Mouse (Mus musculus): ENCODE data around the gene Pbx2. TPM values are rescaled to one million over a fixed set of nuclear protein-coding genes. Genes with fewer than 3 reads are reported as not detected.

Pbx2 gene
- total RNA-seq, 2 experiments from 2014 or later: 45.9 to 48.8 TPM

DNA sequence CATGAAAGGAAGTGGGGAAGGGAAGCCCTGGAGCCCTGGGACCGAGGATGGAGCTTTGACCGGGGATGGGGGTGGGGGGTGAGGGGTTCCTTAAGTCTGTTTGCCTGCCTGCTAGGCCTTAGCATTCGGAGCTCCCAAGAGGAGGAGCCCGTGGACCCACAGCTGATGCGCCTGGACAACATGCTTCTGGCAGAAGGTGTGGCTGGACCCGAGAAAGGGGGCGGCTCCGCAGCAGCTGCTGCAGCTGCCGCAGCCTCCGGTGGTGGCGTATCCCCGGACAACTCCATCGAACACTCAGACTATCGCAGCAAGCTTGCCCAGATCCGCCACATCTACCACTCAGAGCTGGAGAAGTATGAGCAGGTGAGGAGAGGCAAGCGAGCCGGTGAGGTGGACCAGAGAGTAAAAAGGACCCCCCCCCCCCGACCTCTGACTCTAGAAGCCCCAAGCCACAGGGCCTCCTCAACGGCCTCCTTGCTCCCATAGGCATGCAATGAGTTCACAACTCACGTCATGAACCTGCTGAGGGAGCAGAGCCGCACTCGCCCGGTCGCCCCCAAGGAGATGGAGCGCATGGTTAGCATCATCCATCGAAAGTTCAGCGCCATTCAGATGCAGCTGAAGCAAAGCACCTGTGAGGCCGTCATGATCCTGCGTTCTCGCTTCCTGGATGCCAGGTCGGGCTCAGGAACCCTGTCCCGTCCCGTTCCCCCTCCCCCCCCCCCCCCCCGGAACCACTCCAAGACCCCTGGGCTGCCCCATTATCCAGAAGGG is 2.9 kb downstream of the Pbx2 start:
- intact Hi-C loops (cut with DNase I): loop anchor here (5.0 kb wide), 1 partner anchor 472 kb away; the partner anchor contains the start of gene Brd2
- no peak for DNase-seq (ENCODE audit: low spot score in 2 of 2)

DNA sequence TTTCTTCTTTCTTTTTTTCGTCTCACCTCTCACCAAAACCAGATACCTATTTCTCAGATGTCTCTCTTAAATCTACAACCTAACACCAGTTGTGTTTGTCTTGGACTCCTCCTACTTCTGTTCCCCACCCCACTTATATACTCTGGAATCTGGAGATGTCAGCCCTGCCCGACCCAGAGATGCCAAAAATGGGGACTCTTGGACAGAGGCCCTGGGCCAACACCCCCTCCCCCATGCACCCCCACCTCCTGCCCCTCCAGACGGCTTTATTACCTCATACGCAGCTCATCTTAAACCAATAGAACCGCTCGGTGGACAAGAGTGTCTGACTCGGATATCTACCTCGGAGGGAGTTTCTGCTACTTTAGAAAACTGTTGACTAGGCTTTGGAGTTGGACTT is 5.0 kb downstream of the Pbx2 start:
- no peak for DNase-seq (ENCODE audit: low spot score in 2 of 2)
- intact Hi-C loops (cut with DNase I): no loop called here

DNA sequence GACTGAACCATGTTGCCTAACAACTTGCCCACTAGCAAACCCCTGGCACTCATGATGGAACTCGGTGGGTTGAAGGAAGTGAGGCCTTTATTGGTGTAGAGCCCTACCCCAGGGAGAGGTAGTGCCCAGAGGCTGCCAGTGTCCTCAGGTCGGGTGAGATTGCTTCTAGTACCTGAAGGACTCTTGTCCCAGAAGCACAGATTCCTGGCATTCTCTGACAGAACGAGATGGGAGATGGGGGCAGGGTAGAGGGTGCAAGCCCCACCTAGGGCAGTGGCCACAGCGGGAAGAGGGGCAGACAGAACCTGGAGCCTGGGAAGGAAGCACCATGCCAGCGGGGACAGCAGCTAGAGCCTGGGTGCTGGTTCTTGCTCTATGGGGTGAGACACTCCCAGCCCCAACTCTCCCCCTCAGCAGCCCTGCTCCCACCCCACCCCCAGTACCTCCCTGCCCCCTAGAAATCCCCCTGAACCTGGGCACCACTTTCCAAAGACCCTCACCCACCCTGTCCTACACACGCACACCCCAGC is 6.6 kb downstream of the Pbx2 start, which contains the start of gene Ager:
Gene Ager (plus strand): TSS at position 297 of the 530 bp plus-strand sequence.
- intact Hi-C loops (cut with DNase I): no loop called here
- no peak for DNase-seq (ENCODE audit: low spot score in 2 of 2)

GRCm38 (mm10) chr17:34599891-34600290 is 8.8 kb downstream of the Pbx2 start:
- DNase-seq (ENCODE audit: low spot score in 2 of 2): no peak
- intact Hi-C loops (cut with DNase I): loop anchor here (10.0 kb wide), 2 partner anchors 565 to 635 kb away; partner anchors contain the start of genes Atp6v1g2, Col11a2, Nfkbil1 and Rxrb

DNA sequence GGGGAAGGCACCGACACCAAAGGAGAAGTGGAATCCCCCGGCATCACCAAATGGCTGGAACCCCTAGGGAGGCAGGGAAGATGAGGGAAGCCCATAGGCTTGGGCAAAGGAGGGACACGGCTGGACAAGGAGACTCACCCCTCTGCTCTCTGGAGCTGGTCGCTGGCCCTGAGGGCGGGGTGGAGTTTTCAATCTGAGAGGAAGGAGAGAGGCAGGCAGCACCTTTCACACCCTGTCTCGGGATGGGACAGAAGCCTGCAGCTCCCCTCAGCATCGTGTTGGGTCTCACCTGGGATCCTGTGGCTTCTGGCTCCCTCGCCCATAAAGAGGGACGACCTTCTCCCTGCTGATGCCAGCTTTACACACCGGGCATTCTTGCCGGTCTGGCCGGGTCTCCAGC is 10.7 kb downstream of the Pbx2 start:
- DNase-seq (ENCODE audit: low spot score in 2 of 2): no peak
- intact Hi-C loops (cut with DNase I): loop anchor here (1.0 to 10.0 kb wide), 3 partner anchors 9 to 633 kb away; partner anchors contain the start of genes Atp6v1g2, Col11a2, Nfkbil1 and Rxrb

DNA sequence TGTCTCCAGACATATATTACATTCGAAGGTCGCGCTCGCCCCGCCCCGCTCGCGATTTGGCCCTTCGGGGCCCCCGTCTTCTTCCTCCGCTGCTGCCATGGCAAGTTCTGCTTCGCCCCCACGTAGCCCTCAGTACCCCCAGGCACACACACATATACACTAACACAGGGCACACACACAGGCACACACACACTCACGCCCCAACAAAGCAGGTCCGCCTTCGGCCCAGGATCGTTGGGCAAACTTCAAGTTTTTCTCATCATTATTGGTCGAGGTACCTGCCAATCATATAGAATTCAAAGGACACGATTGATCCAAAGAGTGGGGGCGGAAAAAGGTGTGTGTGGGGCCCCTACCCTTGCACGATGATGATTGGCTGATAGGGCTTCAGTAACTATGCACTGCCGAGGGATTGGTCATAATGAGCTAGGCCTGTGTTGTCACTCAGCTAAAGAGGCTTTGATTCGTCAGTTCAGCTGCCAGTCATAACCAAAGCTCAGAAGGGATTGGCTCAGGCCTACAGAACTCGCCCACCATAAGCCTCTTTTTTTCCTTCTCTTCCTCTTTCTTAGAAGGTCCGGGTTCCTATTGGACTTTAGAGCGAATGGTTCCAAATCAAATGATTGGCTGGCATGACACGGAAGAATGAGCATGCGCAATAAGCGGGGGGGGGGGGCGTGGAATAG is 12.5 kb downstream of the Pbx2 start, which contains the start of gene Rnf5:
Gene Rnf5 (minus strand): TSS at position 316 of the 686 bp plus-strand sequence.
- intact Hi-C loops (cut with DNase I): loop anchor here (10.0 kb wide), 2 partner anchors 569 to 631 kb away; partner anchors contain the start of genes Atp6v1g2, Col11a2, Nfkbil1 and Rxrb
- DNase-seq (ENCODE audit: low spot score in 2 of 2): peak; percentile 100

DNA sequence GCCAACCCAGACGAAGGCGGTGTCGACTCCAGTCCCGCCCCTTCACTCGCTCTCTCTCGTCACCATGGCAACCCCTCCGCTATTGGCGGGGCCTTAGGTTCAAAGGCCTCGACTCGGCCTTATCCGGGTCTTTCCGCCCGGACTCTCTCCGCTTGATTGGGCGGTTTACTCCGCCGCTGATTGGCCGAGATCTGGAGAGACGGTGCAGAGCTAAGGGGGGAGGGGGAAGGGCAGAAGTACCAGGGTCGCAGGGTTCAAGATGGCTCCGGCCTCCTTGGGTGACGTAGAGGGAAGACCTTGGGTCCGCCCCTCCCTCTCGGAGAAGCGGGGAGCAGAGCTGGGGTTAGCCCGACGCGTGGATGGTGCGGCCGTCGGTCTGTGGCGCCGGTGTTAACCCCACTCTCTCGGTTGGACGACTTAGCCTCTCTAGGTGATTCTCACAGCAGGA is 13.0 kb downstream of the Pbx2 start, which contains the start of gene Agpat1:
Gene Agpat1 (plus strand): TSS at position 202 of the 448 bp plus-strand sequence.
- DNase-seq (ENCODE audit: low spot score in 2 of 2): peak; percentile 97 to 99
- intact Hi-C loops (cut with DNase I): loop anchor here (10.0 kb wide), 2 partner anchors 569 to 631 kb away; partner anchors contain the start of genes Atp6v1g2, Col11a2, Nfkbil1 and Rxrb

- intact Hi-C loops (cut with DNase I): loop anchor here (10.0 kb wide), 2 partner anchors 570 to 630 kb away; partner anchors contain the start of genes Atp6v1g2, Col11a2, Nfkbil1 and Rxrb
- DNase-seq (ENCODE audit: low spot score in 2 of 2): no peak
Measured at GRCm38 (mm10) chr17:34604511-34605237, 13.6 kb downstream of the Pbx2 start.

- intact Hi-C loops (cut with DNase I): loop anchor here (10.0 kb wide), 2 partner anchors 571 to 629 kb away; partner anchors contain the start of genes Atp6v1g2, Col11a2, Nfkbil1 and Rxrb
- DNase-seq (ENCODE audit: low spot score in 2 of 2): peak; percentile 98 to 99
Measured at GRCm38 (mm10) chr17:34605609-34606008, 14.5 kb downstream of the Pbx2 start.

DNA sequence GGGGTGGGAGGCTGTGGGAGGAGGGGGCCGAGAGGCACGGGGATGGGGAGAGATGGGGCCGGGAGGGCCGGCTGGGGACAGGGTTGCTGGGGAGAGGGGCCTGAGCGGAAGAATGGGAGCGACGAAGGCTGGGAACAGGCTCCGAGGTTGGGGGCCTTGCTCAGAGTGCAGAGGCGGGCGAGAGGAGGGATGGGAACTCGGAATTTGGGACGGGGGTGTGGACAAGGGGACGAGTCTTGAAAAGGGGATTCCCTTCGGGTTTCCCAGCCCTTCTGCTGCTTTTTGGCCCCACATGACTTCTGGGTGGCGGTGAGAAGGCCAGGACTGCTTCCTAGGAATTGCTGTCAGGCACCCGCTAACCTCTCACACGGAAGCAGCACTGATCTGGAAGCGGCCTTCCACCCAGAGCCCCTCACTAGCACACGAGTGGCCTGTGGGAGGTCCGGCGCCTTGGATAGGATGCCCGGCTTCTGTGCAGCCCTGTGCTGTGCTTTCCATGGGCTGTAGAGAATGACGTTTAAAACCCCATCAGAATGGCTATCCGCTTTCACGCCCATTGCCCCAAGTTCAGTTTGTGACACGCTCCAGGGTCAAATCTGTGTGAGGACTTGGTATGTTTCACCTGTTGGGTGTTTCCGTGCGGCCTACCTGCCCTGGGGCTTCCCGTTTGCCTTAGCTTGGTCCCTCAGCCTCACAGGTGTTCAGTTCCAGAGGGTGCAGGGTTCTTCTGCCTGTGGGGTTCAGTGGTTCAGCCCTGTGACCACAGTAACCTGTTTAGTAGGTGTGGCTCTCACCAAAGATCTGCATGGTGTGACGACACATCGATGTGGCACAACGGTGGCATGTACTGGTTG is 15.3 kb downstream of the Pbx2 start:
- DNase-seq (ENCODE audit: low spot score in 2 of 2): peak in 1 of 2 experiments; percentile 27
- intact Hi-C loops (cut with DNase I): loop anchor here (10.0 kb wide), 2 partner anchors 572 to 628 kb away; partner anchors contain the start of genes Atp6v1g2, Col11a2, Nfkbil1 and Rxrb

DNA sequence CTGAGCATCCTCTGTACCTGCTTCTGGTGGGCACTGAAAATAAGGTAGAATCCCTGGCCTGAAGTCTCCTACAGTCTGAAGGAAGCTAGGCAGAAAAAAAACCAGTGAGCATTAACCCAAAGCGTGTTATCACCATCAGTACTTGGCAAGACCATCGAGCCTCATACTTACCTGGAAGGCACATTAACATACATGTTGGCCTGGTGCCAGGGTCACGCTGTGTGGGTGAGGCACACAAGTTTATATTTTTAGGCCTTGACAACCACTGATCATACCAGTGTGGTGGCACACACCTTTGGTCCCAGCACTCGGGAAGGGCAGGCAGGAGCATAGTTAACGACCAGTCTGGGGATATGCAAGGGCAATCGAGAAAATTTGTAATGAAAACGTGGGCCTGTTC is 16.9 kb downstream of the Pbx2 start:
- intact Hi-C loops (cut with DNase I): loop anchor here (10.0 kb wide), 2 partner anchors 573 to 627 kb away; partner anchors contain the start of genes Atp6v1g2, Col11a2, Nfkbil1 and Rxrb
- DNase-seq (ENCODE audit: low spot score in 2 of 2): no peak

GRCm38 (mm10) chr17:34611050-34611449 is 20.0 kb downstream of the Pbx2 start:
- DNase-seq (ENCODE audit: low spot score in 2 of 2): no peak
- intact Hi-C loops (cut with DNase I): no loop called here

DNA sequence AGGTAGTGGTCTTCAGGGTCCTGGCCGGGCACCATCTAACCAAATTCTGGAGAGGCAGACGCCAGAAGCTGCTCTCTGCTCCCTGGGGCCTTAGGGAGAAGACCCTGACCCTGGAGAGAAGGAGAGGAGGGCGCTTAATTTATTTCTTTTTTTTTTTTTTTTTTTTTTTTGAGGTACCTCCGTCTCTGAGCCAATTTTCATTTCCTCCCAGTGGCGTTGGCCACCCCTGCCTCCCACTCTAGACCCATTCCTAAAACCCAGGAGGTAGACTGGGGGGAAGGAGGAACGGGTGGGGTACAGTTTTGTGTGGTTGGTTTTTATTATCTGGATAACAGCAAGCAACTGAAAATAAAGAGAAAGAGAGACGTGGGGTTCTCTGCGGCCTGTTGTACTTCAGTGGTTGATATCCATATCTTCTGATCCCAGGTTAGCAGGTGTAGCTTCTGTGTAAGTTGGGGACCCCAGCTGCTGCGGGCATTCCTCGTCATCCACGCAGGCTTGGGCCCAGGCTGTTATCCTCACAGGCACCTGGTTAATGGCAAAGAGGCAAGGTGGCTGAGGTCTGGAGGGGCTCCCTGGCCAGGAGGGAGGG is 22.1 kb downstream of the Pbx2 start:
- intact Hi-C loops (cut with DNase I): no loop called here
- DNase-seq (ENCODE audit: low spot score in 2 of 2): no peak

DNA sequence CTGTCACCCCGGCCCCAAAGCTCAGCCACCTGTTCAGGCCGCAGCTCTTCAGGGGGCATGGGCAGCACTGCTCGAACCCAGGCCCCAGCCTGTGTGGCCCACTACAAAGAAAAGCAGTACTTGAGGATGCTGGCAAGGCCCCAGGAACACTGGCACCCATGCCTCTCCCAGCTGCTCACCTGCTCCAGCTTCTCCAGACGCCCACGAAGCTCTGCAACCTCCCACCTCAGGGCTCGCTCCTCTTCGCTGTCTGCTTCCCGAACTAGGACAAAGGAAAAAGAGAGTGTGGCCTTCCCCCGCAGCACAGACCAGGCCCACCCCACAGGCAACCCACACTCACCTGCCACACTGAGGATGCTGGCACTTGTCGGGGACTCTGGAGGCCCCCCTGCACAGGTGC is 22.8 kb downstream of the Pbx2 start:
- intact Hi-C loops (cut with DNase I): no loop called here
- no peak for DNase-seq (ENCODE audit: low spot score in 2 of 2)

DNA sequence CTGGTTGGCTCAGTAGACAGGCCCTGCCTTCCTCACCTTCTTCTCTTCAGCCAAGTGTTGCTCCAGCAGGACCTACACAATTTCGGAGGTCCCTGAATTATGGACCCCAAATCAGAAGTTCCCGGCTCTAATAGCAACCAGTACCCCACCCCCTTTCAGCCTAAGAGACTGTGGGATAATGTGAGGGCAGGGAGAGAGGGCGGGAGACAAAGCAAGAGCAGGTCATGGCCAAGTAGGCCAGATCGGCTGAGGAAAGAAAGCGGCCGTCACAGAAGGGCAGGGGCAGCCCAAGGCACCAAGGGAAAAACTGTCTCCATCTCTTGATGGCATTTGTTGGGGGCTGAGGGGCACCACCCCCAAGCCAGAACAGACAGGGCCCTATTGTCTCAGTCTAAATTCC is 24.8 kb downstream of the Pbx2 start, which contains the start of gene Egfl8:
Gene Egfl8 (minus strand): TSS at position 101 of the 400 bp plus-strand sequence.
- DNase-seq (ENCODE audit: low spot score in 2 of 2): no peak
- intact Hi-C loops (cut with DNase I): no loop called here

DNA sequence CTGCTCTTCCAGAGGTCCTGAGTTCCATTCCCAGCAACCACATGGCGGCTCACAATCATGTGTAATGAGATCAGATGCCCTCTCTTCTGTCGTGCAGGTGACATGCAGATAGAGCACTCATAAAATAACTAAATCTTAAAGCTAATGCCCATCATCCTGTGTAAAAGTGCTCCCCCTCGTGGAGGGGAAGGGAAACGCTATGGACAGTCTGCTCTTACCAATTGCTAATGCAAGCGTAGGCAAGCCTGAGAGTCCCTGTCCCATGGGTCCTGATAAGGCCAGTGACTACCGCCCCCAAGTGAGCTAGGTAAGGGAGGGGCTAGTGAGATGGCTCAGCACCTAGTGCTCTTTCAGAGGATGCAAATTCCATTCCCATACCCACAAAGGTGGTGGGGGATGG is 27.9 kb downstream of the Pbx2 start:
- peak in 1 of 2 experiments; percentile 66 for DNase-seq (ENCODE audit: low spot score in 2 of 2)
- intact Hi-C loops (cut with DNase I): no loop called here

GRCm38 (mm10) chr17:34621006-34621405 is 29.9 kb downstream of the Pbx2 start:
- DNase-seq (ENCODE audit: low spot score in 2 of 2): no peak
- intact Hi-C loops (cut with DNase I): loop anchor here (10.0 kb wide), 1 partner anchor 176 kb away; no protein-coding TSS in a partner anchor

Measured in left cerebral cortex, postnatal 14 days (tissue).